8 mouse cellular contexts compared by ENCODE assay signal in the genomic region with DNA sequence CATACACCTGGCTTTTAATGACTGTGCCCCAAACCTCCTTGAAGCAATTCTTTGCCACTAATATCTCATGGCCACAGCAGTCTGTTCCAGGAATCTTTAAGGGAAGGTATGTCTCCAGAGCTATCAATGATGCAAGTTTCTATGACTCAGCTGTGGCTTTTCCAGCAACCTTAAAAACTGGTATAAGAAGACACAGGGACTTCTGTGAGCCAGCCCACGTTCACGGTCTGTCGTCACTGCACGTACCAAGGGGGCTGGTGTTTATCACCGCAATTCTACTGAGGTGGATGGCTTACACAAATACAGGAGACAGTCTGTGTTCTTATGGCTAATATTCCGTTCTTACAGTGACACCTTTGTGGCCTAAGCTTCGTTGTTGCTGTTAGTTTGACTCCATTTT.
"Had no signal": no experiment of that assay in that cellular context is flagged by ENCODE, and none has a peak within 500 bp of the region (broad histone marks: within the 10 kb centered on the region; RNA-seq: fewer than 3 reads in every experiment).

No protein-coding gene starts in this region.

- DNase-seq: kidney, adult 11 months; kidney, adult 9 months; kidney, postnatal 36 days; liver; liver, embryonic 13.5 days; liver, postnatal 0 days; thymus, postnatal 36 days had no signal

- ATAC-seq: liver, postnatal 0 days; midbrain, embryonic 15.5 days had no signal
